Mouse (Mus musculus): ENCODE results near the gene Htr5a.

DNA sequence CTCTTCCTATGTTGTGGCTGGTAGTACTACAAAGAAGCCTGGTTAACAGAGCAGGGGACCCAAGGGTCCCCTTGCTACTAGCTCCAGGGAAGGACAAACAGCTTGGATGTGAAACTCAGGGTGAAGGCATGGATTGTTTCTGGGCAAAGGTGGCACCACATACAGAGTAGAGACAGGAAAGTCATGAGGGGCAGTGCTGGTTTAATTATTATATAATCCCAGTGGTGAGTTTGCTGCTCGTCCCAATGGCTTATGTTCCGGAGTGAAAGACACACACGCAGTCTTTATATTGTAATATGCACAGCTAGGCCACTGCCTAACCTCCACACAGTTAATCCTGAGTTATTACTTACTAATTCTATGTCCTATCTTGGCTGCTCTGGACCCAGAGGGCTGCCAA is 37.8 kb downstream of the Htr5a start:
- no peak for TF ChIP-seq POLR2A (IDR thresholded peaks at IDR 0.05; ENCODE audit: low read depth, low read length)
- TF ChIP-seq CTCF (conservative IDR thresholded peaks at IDR 0.05; ENCODE audit: insufficient read depth, insufficient read length, low read depth, low read length) = no peak
